Mouse (Mus musculus): ENCODE results near the gene Mcfd2. TPM values are rescaled to one million over a fixed set of nuclear protein-coding genes. Genes with fewer than 3 reads are reported as not detected.

Mcfd2 gene
- total RNA-seq, 2 experiments from 2014 or later: 51.0 to 53.2 TPM

GRCm38 (mm10) chr17:87289367-87289766, 23.6 kb upstream of the Mcfd2 start:
- DNase-seq (ENCODE audit: extremely low spot score in 1 of 2, low spot score in 1 of 2): no peak

- no peak for DNase-seq (ENCODE audit: extremely low spot score in 1 of 2, low spot score in 1 of 2)
Observed at GRCm38 (mm10) chr17:87288131-87288530, 22.4 kb upstream of the Mcfd2 start.

GRCm38 (mm10) chr17:87287197-87287777, 21.6 kb upstream of the Mcfd2 start:
- no peak for DNase-seq (ENCODE audit: extremely low spot score in 1 of 2, low spot score in 1 of 2)

- DNase-seq (ENCODE audit: extremely low spot score in 1 of 2, low spot score in 1 of 2): no peak
Observed at GRCm38 (mm10) chr17:87286481-87287143, 20.9 kb upstream of the Mcfd2 start.

GRCm38 (mm10) chr17:87285731-87286465, 20.2 kb upstream of the Mcfd2 start:
- no peak for DNase-seq (ENCODE audit: extremely low spot score in 1 of 2, low spot score in 1 of 2)

- DNase-seq (ENCODE audit: extremely low spot score in 1 of 2, low spot score in 1 of 2): no peak
Observed at GRCm38 (mm10) chr17:87284482-87285040, 18.8 kb upstream of the Mcfd2 start.

- no peak for DNase-seq (ENCODE audit: extremely low spot score in 1 of 2, low spot score in 1 of 2)
Observed at GRCm38 (mm10) chr17:87283755-87284481, 18.2 kb upstream of the Mcfd2 start.

- DNase-seq (ENCODE audit: extremely low spot score in 1 of 2, low spot score in 1 of 2): peak; percentile 9 to 41
Observed at GRCm38 (mm10) chr17:87283055-87283754, 17.5 kb upstream of the Mcfd2 start.

GRCm38 (mm10) chr17:87282706-87283053, 16.9 kb upstream of the Mcfd2 start, which contains the start of gene Ttc7:
Gene Ttc7, plus strand, starts transcription at chr17:87282886.
- peak; percentile 81 for DNase-seq (ENCODE audit: extremely low spot score in 1 of 2, low spot score in 1 of 2)

GRCm38 (mm10) chr17:87282007-87282705, 16.4 kb upstream of the Mcfd2 start:
- DNase-seq (ENCODE audit: extremely low spot score in 1 of 2, low spot score in 1 of 2): peak; percentile 40 to 51

GRCm38 (mm10) chr17:87275363-87276341, 9.9 kb upstream of the Mcfd2 start:
- no peak for DNase-seq (ENCODE audit: extremely low spot score in 1 of 2, low spot score in 1 of 2)

GRCm38 (mm10) chr17:87269454-87269853, 3.7 kb upstream of the Mcfd2 start:
- DNase-seq (ENCODE audit: extremely low spot score in 1 of 2, low spot score in 1 of 2): no peak

- DNase-seq (ENCODE audit: extremely low spot score in 1 of 2, low spot score in 1 of 2): no peak
Observed at GRCm38 (mm10) chr17:87264927-87265791, 576 bp downstream of the Mcfd2 start.

GRCm38 (mm10) chr17:87264054-87264830, 1.5 kb downstream of the Mcfd2 start:
- no peak for DNase-seq (ENCODE audit: extremely low spot score in 1 of 2, low spot score in 1 of 2)

- no peak for DNase-seq (ENCODE audit: extremely low spot score in 1 of 2, low spot score in 1 of 2)
Observed at GRCm38 (mm10) chr17:87263401-87263800, 2.3 kb downstream of the Mcfd2 start.

- DNase-seq (ENCODE audit: extremely low spot score in 1 of 2, low spot score in 1 of 2): no peak
Observed at GRCm38 (mm10) chr17:87255672-87256071, 10.1 kb downstream of the Mcfd2 start.

- no peak for DNase-seq (ENCODE audit: extremely low spot score in 1 of 2, low spot score in 1 of 2)
Observed at GRCm38 (mm10) chr17:87254384-87254783, 11.4 kb downstream of the Mcfd2 start.
